Mouse (Mus musculus): ENCODE measurements around the gene Gm5935. TPM values are rescaled to one million over a fixed set of nuclear protein-coding genes. Genes with fewer than 3 reads are reported as not detected.
"Not testable (repeated sequence)": the region's sequence is repeated elsewhere in the genome, so short reads cannot be mapped to it uniquely, and the experiment has no call there.

Gm5935 gene
- not detected in 2 replicates for polyA plus RNA-seq (2016; fragmentation: Nextera tagmentation; extraction: Ambion mirVana)

DNA sequence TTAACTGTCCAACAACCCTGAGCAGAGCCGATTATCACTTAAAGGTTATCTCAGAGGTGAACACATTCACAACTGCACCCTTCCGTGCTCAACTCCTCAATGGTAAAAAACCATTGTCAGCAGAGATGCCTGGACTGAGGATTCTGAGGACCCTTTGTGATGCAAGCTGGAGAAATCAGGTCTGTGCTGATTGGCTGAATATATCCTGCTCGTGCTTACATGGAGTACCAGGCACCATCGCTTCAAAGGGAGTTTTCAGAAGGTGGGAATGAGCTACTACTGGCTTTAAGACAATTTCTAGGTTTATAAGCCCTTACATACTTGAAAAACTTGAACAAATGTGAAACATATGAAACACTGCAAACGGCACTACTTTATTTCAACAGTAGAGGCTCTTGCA is at the start of gene Gm5935:
TSS of gene Gm5935 (minus strand) at position 101 of the 400 bp plus-strand sequence.
- H3K4me1 ChIP-seq; H3K27ac ChIP-seq; ATAC-seq (ENCODE audit: insufficient number of reproducible peaks, insufficient read depth, low FRiP score, low TSS enrichment); H3K9ac ChIP-seq; H3K27me3 ChIP-seq; H3K4me2 ChIP-seq (replicated peaks); H3K9me3 ChIP-seq; H3K4me3 ChIP-seq; H3K36me3 ChIP-seq: not testable (repeated sequence)
- 79% methylated on average over 5 of the region's 5 CpGs for WGBS

Other genes with a start within 250 kb of the Gm5935 start
- gene Gm4297, start 200.3 kb downstream of the Gm5935 start, polyA plus RNA-seq (2016; fragmentation: Nextera tagmentation; extraction: Ambion mirVana): not detected in 2 replicates